Mouse (Mus musculus): ENCODE measurements around the gene Gm20765. TPM values are rescaled to one million over a fixed set of nuclear protein-coding genes. Genes with fewer than 3 reads are reported as not detected.

The Gm20765 gene
- total and polyA plus RNA-seq, 2 experiments from 2014 or later = not detected

DNA sequence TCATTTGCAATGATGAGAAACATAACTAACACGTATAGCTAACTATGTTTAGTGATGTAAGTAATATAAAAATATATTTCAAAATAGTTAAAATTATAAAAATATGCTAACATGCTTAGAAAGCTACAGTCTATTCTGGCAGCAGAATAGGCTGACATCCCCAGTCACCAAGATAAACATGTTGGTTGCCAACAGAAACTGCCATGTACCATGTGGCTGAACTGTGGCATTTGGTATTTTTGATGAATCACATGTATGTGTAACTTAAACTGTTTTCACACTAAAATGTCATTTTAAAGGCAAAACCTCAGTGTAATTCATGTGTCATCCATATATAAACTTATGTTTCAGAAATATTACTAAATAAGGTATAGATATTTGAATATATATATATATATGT lies 24.3 kb downstream of the Gm20765 start:
- Histone ChIP-seq H3K27me3 (ENCODE audit: insufficient read depth, low read length) (no peaks in the 10 kb centered on the region), H3K4me1 (ENCODE audit: insufficient read depth, low read length) (no peaks in the 10 kb centered on the region), H3K4me2 (ENCODE audit: low read depth, low read length) (no peak overlapping the region), H3K36me3 (ENCODE audit: insufficient read depth, low read length) (no peaks in the 10 kb centered on the region), H3K9ac (replicated peaks; ENCODE audit: low read length) (no peak overlapping the region), H3K9me3 (ENCODE audit: low read length) (no peaks in the 10 kb centered on the region), H3K27ac (no peak overlapping the region), H3K4me3 (ENCODE audit: low read length) (no peak overlapping the region)
- DNase-seq (ENCODE audit: low spot score) (no peak), ATAC-seq (no peak)
- WGBS = 88% methylated on average over 1 of the region's 1 CpGs
- TF ChIP-seq CTCF (IDR thresholded peaks at IDR 0.05; ENCODE audit: low read depth) = no peak

DNA sequence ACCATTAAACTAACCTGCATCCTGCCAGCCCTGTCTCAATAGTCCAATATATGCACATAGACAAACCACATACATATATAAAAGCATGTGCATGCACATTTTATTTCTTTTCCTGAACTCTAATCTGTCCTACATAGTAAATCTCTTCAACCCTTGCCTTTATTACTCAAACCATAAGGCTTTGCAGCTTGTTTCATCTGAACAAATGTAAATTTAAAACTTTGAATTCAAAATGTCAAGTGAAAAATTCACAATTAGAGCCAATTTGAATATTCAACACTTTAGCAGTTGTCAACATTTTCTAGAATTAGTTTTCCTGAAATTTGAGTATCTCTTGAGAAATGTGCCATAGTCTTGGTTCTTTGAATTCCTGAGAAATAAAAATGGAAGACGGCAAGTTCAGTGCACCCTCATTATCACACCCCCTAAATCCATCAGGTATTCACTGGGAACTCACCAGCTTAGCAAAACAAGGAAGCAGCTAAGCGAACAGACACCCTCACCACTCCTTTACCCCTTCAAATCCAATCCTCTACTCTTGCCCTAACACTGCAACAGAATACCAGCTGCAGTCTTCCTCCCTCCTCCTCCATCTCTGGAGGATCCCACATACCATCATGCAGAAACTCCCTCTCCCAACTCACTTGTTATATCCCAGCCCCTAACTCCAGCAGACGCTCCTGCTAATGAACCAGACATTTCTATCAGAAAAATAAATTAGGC lies 25.1 kb downstream of the Gm20765 start:
- Histone ChIP-seq H3K4me3 (ENCODE audit: low read length) (no peak overlapping the region), H3K27ac (no peak overlapping the region), H3K4me1 (ENCODE audit: insufficient read depth, low read length) (no peaks in the 10 kb centered on the region), H3K36me3 (ENCODE audit: insufficient read depth, low read length) (no peaks in the 10 kb centered on the region), H3K4me2 (ENCODE audit: low read depth, low read length) (no peak overlapping the region), H3K9ac (replicated peaks; ENCODE audit: low read length) (no peak overlapping the region), H3K9me3 (ENCODE audit: low read length) (no peaks in the 10 kb centered on the region), H3K27me3 (ENCODE audit: insufficient read depth, low read length) (no peaks in the 10 kb centered on the region)
- ATAC-seq (no peak), DNase-seq (ENCODE audit: low spot score) (no peak)
- TF ChIP-seq CTCF (IDR thresholded peaks at IDR 0.05; ENCODE audit: low read depth) = no peak
- 83% methylated on average over 3 of the region's 3 CpGs for WGBS

DNA sequence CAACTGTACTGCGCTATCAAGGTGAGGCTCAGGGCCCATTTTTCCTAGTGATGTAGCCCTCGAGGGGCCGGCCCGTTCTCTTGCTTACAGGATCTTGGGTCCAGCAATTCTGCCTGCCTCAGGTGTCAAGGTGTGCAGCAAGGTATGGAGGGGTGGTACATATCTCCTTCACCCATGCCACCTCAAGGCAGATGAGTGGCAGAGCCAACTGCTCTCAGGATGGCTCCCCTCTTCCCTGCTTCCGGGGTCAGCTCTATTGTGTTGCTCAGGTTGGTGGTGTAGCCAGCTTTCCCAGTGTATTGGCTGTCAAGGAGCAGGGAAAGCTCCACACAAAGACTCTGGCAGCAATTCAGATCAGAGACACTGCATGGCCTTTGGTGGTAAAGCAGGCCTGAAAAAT lies 29.2 kb downstream of the Gm20765 start:
- no peaks in the 10 kb centered on the region for H3K27me3 ChIP-seq (ENCODE audit: insufficient read depth, low read length)
- DNase-seq (ENCODE audit: low spot score) (no peak), ATAC-seq (no peak)
- H3K9me3 ChIP-seq (ENCODE audit: low read length) = no peaks in the 10 kb centered on the region
- H3K4me3 ChIP-seq (ENCODE audit: low read length) = no peak overlapping the region
- no peaks in the 10 kb centered on the region for H3K4me1 ChIP-seq (ENCODE audit: insufficient read depth, low read length)
- WGBS = 91% methylated on average over 5 of the region's 5 CpGs
- H3K9ac ChIP-seq (replicated peaks; ENCODE audit: low read length) = no peak overlapping the region
- no peaks in the 10 kb centered on the region for H3K36me3 ChIP-seq (ENCODE audit: insufficient read depth, low read length)
- no peak overlapping the region for H3K27ac ChIP-seq
- H3K4me2 ChIP-seq (ENCODE audit: low read depth, low read length) = no peak overlapping the region
- no peak for TF ChIP-seq CTCF (IDR thresholded peaks at IDR 0.05; ENCODE audit: low read depth)

DNA sequence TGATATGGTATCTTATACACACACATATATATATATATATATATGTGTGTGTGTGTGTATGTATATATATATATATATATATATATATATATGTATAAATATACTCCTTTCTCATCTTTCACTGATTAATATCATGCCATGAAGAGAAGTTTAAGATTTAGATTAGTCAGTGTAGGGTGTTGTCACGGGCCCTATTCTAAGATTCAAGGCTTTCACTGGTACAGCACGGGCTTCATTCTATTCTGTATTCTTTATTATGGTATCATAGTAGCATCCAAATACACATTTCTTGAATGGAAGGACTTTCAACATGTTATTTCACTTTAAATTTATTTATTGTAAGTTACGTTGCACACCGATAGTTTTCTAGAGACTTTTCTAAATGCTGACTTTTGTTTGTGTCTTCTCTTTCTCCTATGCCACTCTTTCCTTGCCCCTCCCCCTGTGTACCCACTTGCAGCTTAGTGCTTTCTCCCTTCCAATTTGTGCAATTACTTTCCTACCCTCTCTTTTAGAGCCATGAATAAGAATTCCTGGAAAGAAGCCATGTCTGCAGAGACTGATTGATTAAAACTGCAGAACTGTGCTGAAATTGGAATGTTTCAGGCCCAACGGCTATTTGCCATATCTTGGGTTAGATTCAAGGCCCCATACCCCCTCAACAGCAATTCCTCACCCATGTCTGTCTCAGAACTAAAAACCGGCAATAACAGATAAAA lies 35.1 kb downstream of the Gm20765 start:
- no peak overlapping the region for H3K9ac ChIP-seq (replicated peaks; ENCODE audit: low read length)
- H3K27me3 ChIP-seq (ENCODE audit: insufficient read depth, low read length) = no peaks in the 10 kb centered on the region
- TF ChIP-seq CTCF (IDR thresholded peaks at IDR 0.05; ENCODE audit: low read depth) = no peak
- 71% methylated on average over 6 of the region's 6 CpGs for WGBS
- H3K36me3 ChIP-seq (ENCODE audit: insufficient read depth, low read length) = no peaks in the 10 kb centered on the region
- ATAC-seq (no peak), DNase-seq (ENCODE audit: low spot score) (no peak)
- no peaks in the 10 kb centered on the region for H3K4me1 ChIP-seq (ENCODE audit: insufficient read depth, low read length)
- 0 out of 2 replicates have a peak, but pooled peaks cover 2% of the 10 kb centered on the region for H3K9me3 ChIP-seq (ENCODE audit: low read length)
- no peak overlapping the region for H3K4me2 ChIP-seq (ENCODE audit: low read depth, low read length)
- no peak overlapping the region for H3K27ac ChIP-seq
- no peak overlapping the region for H3K4me3 ChIP-seq (ENCODE audit: low read length)

Other genes with a start within 250 kb of the Gm20765 start
- gene Gm21293, start 42.5 kb upstream of the Gm20765 start, total RNA-seq (2014; rRNA removed) = not detected in 2 replicates
- gene Gm21293, start 42.5 kb upstream of the Gm20765 start, polyA plus RNA-seq (2015; fragmentation: Nextera tagmentation; extraction: Ambion mirVana) = not detected in 2 replicates
- gene Gm6763, start 34.0 kb upstream of the Gm20765 start, total RNA-seq (2014; rRNA removed) = not detected in 2 replicates
- not detected in 2 replicates for gene Gm6763, start 34.0 kb upstream of the Gm20765 start, polyA plus RNA-seq (2015; fragmentation: Nextera tagmentation; extraction: Ambion mirVana)
- not detected in 2 replicates for gene Gm8764, start 25.5 kb upstream of the Gm20765 start, total RNA-seq (2014; rRNA removed)
- gene Gm8764, start 25.5 kb upstream of the Gm20765 start, polyA plus RNA-seq (2015; fragmentation: Nextera tagmentation; extraction: Ambion mirVana) = not detected in 2 replicates
- gene Gm21304, start 17.0 kb upstream of the Gm20765 start, total RNA-seq (2014; rRNA removed) = not detected in 2 replicates
- not detected in 2 replicates for gene Gm21304, start 17.0 kb upstream of the Gm20765 start, polyA plus RNA-seq (2015; fragmentation: Nextera tagmentation; extraction: Ambion mirVana)
- not detected in 2 replicates for gene Gm21312, start 8.5 kb upstream of the Gm20765 start, total RNA-seq (2014; rRNA removed)
- not detected in 2 replicates for gene Gm21312, start 8.5 kb upstream of the Gm20765 start, polyA plus RNA-seq (2015; fragmentation: Nextera tagmentation; extraction: Ambion mirVana)
- not detected in 2 replicates for gene Gm4340, start 8.5 kb downstream of the Gm20765 start, total RNA-seq (2014; rRNA removed)
- not detected in 2 replicates for gene Gm4340, start 8.5 kb downstream of the Gm20765 start, polyA plus RNA-seq (2015; fragmentation: Nextera tagmentation; extraction: Ambion mirVana)